Mouse (Mus musculus) liver, embryonic 15.5 days (tissue): ENCODE measurements at regions not wholly inside any gene's neighbourhood (a gene's known extent, or its start where the extent isn't known, plus 50 kb on each side); places are given as distances from the start of the nearest gene placed in this dataset.

ENCODE experiments used
- ATAC-seq: fragments of 200-750 bp; cut with Nextera tagmentation; 2 replicates; pipeline ENCODE4 v1.8.0; 2017; ENCODE audit warnings: moderate number of reproducible peaks, mild to moderate bottlenecking, moderate library complexity; ENCODE audit not compliant: insufficient read depth
- H3K27ac ChIP-seq: fragments of 300-500 bp; sonication (generic); replicated peaks from 2 replicates; pipeline ENCODE4 v1.5.1; 2015; ENCODE audit warnings: mild to moderate bottlenecking, inconsistent platforms
- H3K27me3 ChIP-seq: fragments of 300-500 bp; sonication (generic); 2 replicates; pipeline ENCODE4 v1.6.1; 2015; ENCODE audit warnings: mild to moderate bottlenecking, inconsistent platforms
- H3K36me3 ChIP-seq: fragments of 300-500 bp; sonication (generic); replicated peaks from 2 replicates; pipeline ENCODE4 v1.6.1; 2015; ENCODE audit warnings: moderate library complexity, mild to moderate bottlenecking, inconsistent platforms
- H3K4me1 ChIP-seq: fragments of 300-500 bp; sonication (generic); replicated peaks from 2 replicates; pipeline ENCODE4 v1.6.1; 2015; ENCODE audit warnings: inconsistent platforms
- H3K4me2 ChIP-seq: fragments of 300-500 bp; sonication (generic); 2 replicates; pipeline ENCODE4 v1.6.1; 2015; ENCODE audit warnings: moderate library complexity, mild to moderate bottlenecking, inconsistent platforms
- H3K4me3 ChIP-seq: fragments of 300-500 bp; sonication (generic); replicated peaks from 2 replicates; pipeline ENCODE4 v1.5.1; 2015; ENCODE audit warnings: mild to moderate bottlenecking, inconsistent platforms
- H3K9ac ChIP-seq: fragments of 300-500 bp; sonication (generic); 2 replicates; pipeline ENCODE4 v1.6.1; 2015; ENCODE audit warnings: moderate library complexity, mild to moderate bottlenecking, inconsistent platforms
- H3K9me3 ChIP-seq: fragments of 300-500 bp; sonication (generic); replicated peaks from 2 replicates; pipeline ENCODE4 v1.6.1; 2016; ENCODE audit warnings: inconsistent platforms
- WGBS: fragments of 180-500 bp; shearing (Covaris S2); methylation state at CpG from one replicate; pipeline ENCODE4 v1.1.7; 2015; ENCODE audit warnings: mixed read lengths; ENCODE audit not compliant: insufficient replicate concordance; 5-methylcytosine and 5-hydroxymethylcytosine counted together

DNA sequence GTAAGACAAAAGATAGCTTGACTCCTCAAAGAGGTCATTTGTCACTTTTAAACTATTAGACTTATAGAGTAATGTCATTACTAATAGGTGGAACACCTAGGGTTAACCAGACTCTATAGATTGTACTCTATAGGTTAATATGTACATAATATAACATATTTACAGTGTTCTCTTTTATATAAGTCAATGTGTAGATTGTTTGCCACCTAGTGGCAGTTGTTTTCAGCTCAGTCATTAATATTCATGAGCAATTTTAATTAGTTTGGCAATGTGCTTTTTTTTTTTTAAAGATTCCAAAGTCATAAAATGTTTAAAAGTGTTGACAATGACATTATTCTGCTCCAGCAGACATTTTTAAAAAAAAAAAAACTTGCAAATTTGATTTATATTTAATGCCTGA is 164.4 kb upstream of the L3mbtl3 start:
- no peak for ATAC-seq
- Histone ChIP-seq H3K4me3 (no peak overlapping the region), H3K27me3 (no peaks in the 10 kb centered on the region), H3K27ac (no peak overlapping the region), H3K9ac (no peak overlapping the region), H3K36me3 (no peaks in the 10 kb centered on the region), H3K4me2 (no peak overlapping the region), H3K9me3 (no peaks in the 10 kb centered on the region), H3K4me1 (no peaks in the 10 kb centered on the region)

DNA sequence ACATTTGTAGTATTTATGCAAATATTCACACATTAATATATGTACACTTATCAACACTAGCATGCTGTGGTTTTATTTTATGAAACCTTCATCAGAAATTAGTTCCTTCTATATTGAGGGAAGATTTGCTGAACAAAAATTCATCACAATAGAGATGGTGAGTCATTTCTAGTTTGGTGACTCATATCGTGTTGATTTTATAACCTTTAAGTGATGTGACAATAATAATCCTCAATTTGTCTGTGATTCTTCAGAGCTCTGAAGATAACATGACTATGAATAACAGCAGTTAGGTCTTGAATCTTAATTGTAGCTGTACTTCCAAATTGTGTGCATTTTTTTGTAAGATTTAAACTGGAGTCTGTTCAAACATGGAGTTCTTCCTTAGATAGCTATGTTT is 168.3 kb upstream of the L3mbtl3 start:
- no peak for ATAC-seq
- Histone ChIP-seq H3K9me3 (no peaks in the 10 kb centered on the region), H3K9ac (no peak overlapping the region), H3K36me3 (no peaks in the 10 kb centered on the region), H3K27ac (no peak overlapping the region), H3K27me3 (no peaks in the 10 kb centered on the region), H3K4me3 (no peak overlapping the region), H3K4me1 (no peaks in the 10 kb centered on the region), H3K4me2 (no peak overlapping the region)
- WGBS = 67% methylated on average over 1 of the region's 1 CpGs

DNA sequence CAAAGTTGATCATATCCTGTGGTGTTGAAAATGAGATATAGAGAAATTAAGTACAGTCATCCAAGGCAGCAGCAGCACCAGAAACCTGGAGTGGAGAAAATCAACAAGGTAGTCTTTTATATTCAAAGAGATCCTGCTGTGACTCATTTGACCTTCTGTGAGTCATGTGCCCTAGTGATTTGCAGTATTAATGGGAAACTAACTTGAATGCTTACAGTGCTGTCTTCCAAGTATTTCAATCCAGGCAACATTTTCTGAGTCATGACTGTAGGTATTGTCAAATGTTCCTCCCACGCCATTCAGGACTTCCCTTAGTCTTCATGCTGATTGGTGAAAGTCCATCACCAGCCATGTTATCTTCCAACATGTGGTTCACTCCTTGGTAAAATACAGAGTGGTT is 169.0 kb upstream of the L3mbtl3 start:
- H3K27me3 ChIP-seq = no peaks in the 10 kb centered on the region
- H3K9ac ChIP-seq = no peak overlapping the region
- no peaks in the 10 kb centered on the region for H3K36me3 ChIP-seq
- no peaks in the 10 kb centered on the region for H3K4me1 ChIP-seq
- ATAC-seq = no peak
- H3K9me3 ChIP-seq = no peaks in the 10 kb centered on the region
- no peak overlapping the region for H3K4me3 ChIP-seq
- 32% methylated on average over 1 of the region's 1 CpGs for WGBS
- H3K27ac ChIP-seq = no peak overlapping the region
- H3K4me2 ChIP-seq = no peak overlapping the region

DNA sequence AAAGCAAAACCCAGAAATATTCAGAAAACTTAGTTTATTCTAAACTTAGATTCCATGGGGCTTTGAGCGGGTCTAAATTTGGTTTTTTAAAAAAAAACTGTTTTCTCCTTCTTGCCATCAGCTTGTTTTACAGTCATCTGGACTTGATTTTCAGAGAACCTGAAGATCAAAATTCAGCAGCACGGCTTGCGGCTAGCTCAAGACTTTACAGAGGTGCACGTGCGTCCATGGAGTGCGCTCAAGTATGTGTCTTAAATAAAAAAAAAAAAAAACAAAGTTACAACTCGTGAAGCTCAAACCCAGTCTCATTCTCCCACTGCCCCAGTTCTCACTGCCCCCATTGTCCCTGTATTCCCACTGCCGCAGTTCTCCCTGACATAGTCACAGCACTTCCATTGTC is 180.5 kb upstream of the L3mbtl3 start:
- no peaks in the 10 kb centered on the region for H3K9me3 ChIP-seq
- H3K4me3 ChIP-seq = no peak overlapping the region
- WGBS = 68% methylated on average over 8 of the region's 8 CpGs

DNA sequence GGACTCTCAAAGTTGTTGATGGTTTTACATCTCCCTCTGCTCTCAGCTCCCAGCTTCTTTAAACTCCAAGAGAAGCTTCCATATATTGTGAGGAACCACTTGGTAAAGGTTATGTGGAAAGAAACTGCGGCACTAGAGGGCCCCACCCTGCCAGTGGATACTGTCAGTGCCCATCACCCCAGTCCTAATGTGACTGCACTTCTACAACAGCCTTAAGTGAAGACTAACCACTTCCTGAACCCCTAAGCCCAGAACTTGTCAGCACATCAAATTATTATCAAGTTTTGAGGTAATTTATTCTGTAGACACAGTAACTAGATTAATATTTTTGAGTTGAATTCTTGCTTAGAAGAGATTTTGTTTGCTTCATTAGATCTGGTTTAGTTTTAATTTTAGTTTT is 182.3 kb upstream of the L3mbtl3 start:
- Histone ChIP-seq H3K36me3 (no peaks in the 10 kb centered on the region), H3K4me2 (no peak overlapping the region), H3K27ac (no peak overlapping the region), H3K9me3 (no peaks in the 10 kb centered on the region), H3K9ac (no peak overlapping the region), H3K27me3 (no peaks in the 10 kb centered on the region), H3K4me1 (no peaks in the 10 kb centered on the region), H3K4me3 (no peak overlapping the region)
- ATAC-seq = no peak
- 28% methylated on average over 1 of the region's 1 CpGs for WGBS

More for the DNA sequence above, 180.5 kb upstream of the L3mbtl3 start:
- Histone ChIP-seq H3K36me3 (no peaks in the 10 kb centered on the region), H3K27ac (no peak overlapping the region), H3K9ac (no peak overlapping the region), H3K27me3 (no peaks in the 10 kb centered on the region), H3K4me2 (no peak overlapping the region), H3K4me1 (no peaks in the 10 kb centered on the region)
- no peak for ATAC-seq

DNA sequence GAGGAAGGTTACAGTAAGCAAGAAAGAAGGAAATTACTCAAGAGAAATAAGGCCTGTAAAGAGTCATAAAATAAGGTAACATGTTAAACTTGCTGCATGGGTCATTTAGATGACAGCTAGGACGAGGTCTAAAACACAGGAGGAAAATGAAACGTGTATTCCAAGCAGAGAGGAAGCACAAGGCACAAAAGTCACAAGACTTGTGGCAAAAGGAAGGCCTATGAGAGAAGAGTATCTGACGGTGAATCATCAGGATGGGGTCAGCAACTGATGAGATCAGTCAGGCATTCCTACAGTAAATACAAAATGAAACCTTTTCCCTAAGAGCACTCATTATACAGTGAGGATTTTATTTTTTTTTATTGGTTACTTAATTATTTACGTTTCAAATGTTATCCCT is 183.6 kb upstream of the L3mbtl3 start:
- WGBS = 52% methylated on average over 4 of the region's 4 CpGs

DNA sequence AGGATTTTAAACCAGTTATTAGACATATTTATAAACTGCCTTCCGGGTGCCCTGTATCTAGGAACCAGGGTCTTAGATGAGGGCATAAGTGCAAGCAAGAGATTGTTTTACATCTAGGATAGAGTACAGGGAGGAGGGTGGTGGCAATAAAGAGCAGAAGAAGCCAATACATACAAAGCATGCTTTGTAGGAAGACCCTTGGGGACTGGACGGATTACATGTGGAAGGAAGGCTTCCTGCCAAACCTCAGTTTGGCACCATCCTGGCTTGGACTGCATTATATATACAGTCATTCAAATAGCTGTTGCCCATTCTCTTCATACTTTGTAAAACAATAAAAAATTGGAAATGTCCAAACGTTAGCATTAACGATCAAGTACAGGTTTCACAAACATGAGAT is 184.7 kb upstream of the L3mbtl3 start:
- 67% methylated on average over 4 of the region's 4 CpGs for WGBS
- H3K36me3 ChIP-seq = no peaks in the 10 kb centered on the region
- H3K27me3 ChIP-seq = no peaks in the 10 kb centered on the region
- H3K4me1 ChIP-seq = no peaks in the 10 kb centered on the region
- H3K9me3 ChIP-seq = no peaks in the 10 kb centered on the region
- no peak overlapping the region for H3K9ac ChIP-seq
- H3K4me2 ChIP-seq = no peak overlapping the region
- ATAC-seq = no peak
- H3K27ac ChIP-seq = no peak overlapping the region
- no peak overlapping the region for H3K4me3 ChIP-seq

More for the DNA sequence above, 183.6 kb upstream of the L3mbtl3 start:
- no peaks in the 10 kb centered on the region for H3K9me3 ChIP-seq
- no peak overlapping the region for H3K27ac ChIP-seq
- H3K4me3 ChIP-seq = no peak overlapping the region
- no peaks in the 10 kb centered on the region for H3K36me3 ChIP-seq
- H3K4me1 ChIP-seq = no peaks in the 10 kb centered on the region
- no peak for ATAC-seq
- no peak overlapping the region for H3K9ac ChIP-seq
- H3K4me2 ChIP-seq = no peak overlapping the region
- H3K27me3 ChIP-seq = no peaks in the 10 kb centered on the region

DNA sequence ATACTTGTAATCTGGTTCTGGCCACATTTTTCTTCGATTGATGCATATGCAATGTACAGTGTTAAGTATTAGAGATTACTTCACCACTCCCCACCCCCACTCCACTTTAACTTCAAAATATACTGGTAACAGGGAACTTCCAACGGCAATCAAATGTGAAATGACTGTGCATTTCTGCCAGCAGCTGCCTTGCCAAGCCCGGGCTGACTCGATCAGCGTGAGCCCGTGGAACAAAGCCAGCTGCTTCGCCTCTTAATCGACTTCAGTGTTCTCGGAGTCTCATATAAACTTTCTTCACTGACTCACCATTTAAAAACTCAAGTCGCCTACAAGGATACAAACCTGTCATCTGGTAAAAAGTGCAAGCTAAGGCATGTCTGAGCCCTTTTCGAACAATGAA is 188.7 kb upstream of the L3mbtl3 start:
- no peaks in the 10 kb centered on the region for H3K27me3 ChIP-seq
- H3K4me3 ChIP-seq = no peak overlapping the region
- H3K9me3 ChIP-seq = no peaks in the 10 kb centered on the region
- no peak overlapping the region for H3K4me2 ChIP-seq
- 23% methylated on average over 11 of the region's 11 CpGs for WGBS
- no peak for ATAC-seq
- H3K4me1 ChIP-seq = no peaks in the 10 kb centered on the region
- H3K27ac ChIP-seq = no peak overlapping the region
- H3K9ac ChIP-seq = no peak overlapping the region
- no peaks in the 10 kb centered on the region for H3K36me3 ChIP-seq

DNA sequence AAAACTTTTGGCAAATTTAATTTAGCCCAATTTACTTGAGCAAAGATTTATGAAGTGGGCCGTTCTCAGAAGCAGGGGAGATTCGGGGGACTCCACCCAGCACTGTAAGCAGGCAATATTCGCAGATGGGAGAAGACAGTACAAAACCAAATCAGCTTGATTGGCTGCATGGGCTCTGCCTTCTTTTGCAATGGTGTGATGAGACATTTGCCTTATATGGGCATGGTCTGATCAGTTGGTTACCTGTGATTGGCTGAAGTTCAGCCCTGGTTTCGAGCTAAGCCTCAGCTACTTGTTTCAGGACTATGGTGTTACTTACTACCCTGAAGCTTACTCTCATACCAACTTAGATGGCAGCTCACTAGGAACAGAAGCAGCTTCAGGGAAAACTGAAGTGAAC is 185.6 kb upstream of the Arhgap18 start:
- H3K27me3 ChIP-seq = no peaks in the 10 kb centered on the region
- ATAC-seq = no peak
- H3K4me1 ChIP-seq = no peaks in the 10 kb centered on the region
- H3K4me3 ChIP-seq = no peak overlapping the region
- no peak overlapping the region for H3K27ac ChIP-seq
- WGBS = 56% methylated on average over 4 of the region's 4 CpGs
- H3K9ac ChIP-seq = no peak overlapping the region
- H3K4me2 ChIP-seq = no peak overlapping the region
- no peaks in the 10 kb centered on the region for H3K9me3 ChIP-seq
- no peaks in the 10 kb centered on the region for H3K36me3 ChIP-seq

DNA sequence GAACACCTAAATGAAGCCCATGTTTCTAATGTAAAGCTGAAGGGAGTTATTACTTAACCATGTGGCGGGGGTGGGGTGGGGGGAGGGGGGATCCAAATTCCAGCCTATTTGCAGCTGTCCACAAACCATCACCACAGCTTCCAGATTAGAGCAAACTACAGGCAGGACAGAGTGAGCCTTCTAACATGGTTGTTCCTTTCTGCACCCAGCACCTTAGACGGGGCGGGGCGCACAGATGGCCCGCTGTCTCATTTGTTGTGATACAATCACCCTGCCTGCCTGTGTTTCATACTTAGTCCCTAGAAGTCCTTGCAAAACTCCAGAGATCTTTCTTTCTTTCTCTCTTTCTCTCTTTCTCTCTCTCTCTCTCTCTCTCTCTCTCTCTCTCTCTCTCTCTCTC is 182.8 kb upstream of the Arhgap18 start:
- H3K4me1 ChIP-seq = no peaks in the 10 kb centered on the region
- no peak overlapping the region for H3K4me3 ChIP-seq
- WGBS = 62% methylated on average over 5 of the region's 5 CpGs
- no peaks in the 10 kb centered on the region for H3K27me3 ChIP-seq
- H3K9me3 ChIP-seq = no peaks in the 10 kb centered on the region
- no peak overlapping the region for H3K27ac ChIP-seq
- ATAC-seq = no peak
- no peak overlapping the region for H3K4me2 ChIP-seq
- H3K9ac ChIP-seq = no peak overlapping the region
- no peaks in the 10 kb centered on the region for H3K36me3 ChIP-seq

DNA sequence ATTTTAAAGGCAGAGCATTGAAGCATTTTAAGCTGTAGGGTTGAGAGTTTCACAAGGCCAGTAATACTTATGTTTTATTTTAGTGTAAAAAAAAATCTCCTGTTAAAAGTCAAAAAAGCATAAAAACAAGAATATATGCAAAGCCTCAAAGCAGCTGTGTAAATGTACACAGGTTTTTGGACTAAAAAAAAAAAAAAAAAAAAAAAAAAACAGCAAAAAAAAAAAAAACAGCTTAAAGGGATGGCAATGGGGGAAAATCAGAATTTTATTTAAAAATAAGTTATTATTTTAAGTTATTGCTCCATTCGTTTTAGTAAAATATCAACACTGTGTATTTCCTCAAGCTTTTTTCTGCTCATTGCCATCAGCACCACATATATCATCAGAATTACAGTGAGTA is 181.8 kb upstream of the Arhgap18 start:
- Histone ChIP-seq H3K27me3 (no peaks in the 10 kb centered on the region), H3K9me3 (no peaks in the 10 kb centered on the region), H3K4me2 (no peak overlapping the region), H3K36me3 (no peaks in the 10 kb centered on the region), H3K4me1 (no peaks in the 10 kb centered on the region), H3K9ac (no peak overlapping the region), H3K4me3 (no peak overlapping the region), H3K27ac (no peak overlapping the region)
- 58% methylated on average over 1 of the region's 1 CpGs for WGBS
- ATAC-seq = no peak

DNA sequence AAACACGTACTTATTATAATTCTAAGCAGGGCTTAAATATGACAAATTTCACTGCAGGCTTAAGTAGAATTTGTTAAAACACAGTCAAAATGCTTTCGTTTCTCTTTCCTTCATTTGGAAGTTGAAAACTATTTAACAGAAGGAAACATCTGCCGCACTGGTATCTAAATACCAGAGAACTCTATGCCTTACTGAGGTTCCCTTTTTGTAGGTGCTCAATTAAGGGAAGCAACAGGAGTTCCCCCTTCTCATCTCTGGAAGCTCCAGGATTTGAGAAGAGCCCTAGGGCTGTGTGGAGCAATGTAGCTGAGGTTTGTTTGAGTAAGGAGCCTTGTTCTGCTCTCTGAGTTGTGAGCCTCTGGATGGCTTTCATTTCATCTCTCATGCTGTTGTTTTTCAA is 177.1 kb upstream of the Arhgap18 start:
- Histone ChIP-seq H3K9me3 (no peaks in the 10 kb centered on the region), H3K36me3 (no peaks in the 10 kb centered on the region), H3K9ac (no peak overlapping the region), H3K27me3 (no peaks in the 10 kb centered on the region), H3K27ac (no peak overlapping the region), H3K4me1 (no peaks in the 10 kb centered on the region), H3K4me2 (no peak overlapping the region), H3K4me3 (no peak overlapping the region)
- no peak for ATAC-seq
- WGBS = 39% methylated on average over 3 of the region's 3 CpGs
